Mouse (Mus musculus) cerebellum, adult 8-10 months (tissue): ENCODE results near the gene 4933424G06Rik.
A peak's percentile ranks its signal among the peaks of the same experiment; 100 is the strongest.
"Not testable (repeated sequence)": the region's sequence is repeated elsewhere in the genome, so short reads cannot be mapped to it uniquely, and the experiment has no call there.

ENCODE experiments used
- DNase-seq: peaks from one replicate; pipeline ENCODE4 v3.0.0; 2022

Gene 4933424G06Rik

GRCm38 (mm10) chr1:36709854-36710280 lies at the start of gene 4933424G06Rik:
Gene 4933424G06Rik, plus strand, starts transcription at chr1:36710149.
- DNase-seq, result peak; percentile 98

DNA sequence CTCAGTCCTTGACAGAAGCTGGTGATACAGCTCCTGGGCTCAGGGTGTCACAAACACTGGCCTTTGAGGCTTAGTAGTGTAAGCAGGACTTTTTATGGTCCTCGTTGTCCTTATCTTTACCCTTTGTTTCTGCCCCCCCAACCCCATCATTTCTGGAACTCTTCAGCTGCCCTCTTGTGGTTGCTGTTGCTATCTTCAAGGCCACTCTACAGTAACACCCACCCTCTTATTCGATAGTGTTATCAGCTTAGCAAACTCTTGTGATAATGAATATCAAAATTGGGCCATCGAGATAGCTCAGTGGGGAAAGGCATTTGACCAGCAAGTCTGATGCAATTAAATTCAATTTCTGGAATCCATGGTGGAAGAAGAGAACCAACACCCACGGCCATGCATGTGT lies 45.5 kb upstream of the 4933424G06Rik start:
- DNase-seq, result peak; percentile 53

DNA sequence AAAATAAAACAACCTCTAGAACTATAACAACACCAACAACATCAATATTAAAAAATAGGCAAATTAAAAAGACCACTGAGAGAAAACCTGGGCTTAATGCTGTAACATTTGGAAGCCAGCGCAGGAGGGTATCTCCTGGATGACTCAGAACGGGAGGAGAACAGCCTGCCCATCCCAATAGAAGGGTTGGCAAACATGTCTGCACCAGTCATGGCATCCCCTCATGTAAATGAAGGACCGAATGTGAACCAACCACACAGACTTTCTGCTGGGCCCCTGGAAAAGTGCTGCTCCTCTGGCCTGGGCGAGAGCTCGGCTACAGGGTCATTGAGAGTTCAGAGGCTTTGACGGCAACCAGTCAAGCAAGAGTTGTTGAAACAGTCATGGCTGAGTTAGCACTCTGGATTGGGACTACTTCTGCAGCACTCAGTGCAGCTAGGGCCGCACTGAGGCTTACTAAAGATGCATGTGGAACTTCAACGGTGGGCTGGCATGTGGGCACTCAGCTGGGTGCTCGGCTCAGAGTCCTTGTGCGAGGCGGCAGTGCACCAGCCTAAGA lies 44.7 kb upstream of the 4933424G06Rik start:
- no peak for DNase-seq

GRCm38 (mm10) chr1:36665934-36666333 lies 44.0 kb upstream of the 4933424G06Rik start:
- DNase-seq, result no peak

- DNase-seq, result not testable (repeated sequence)
Measured at GRCm38 (mm10) chr1:36668007-36668406, 41.9 kb upstream of the 4933424G06Rik start.

DNA sequence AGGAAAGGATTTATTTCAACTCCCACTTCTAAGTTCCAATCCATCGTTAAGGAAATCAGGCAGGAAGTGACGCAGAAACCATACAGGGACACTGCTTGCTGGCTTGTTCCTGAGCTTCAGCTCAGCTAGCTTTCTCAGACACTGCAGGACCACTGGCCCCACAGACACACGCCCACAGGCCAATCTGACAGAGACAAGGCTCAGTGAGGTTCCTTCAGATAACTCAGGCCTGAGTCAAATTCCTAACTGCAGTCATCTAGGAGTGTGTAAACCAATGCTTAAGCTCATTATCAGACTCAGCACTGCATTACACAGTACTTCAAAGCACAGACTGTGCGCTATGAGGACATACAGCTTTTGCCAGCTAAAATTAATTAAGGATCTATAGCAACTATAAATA lies 39.7 kb upstream of the 4933424G06Rik start:
- no peak for DNase-seq

DNA sequence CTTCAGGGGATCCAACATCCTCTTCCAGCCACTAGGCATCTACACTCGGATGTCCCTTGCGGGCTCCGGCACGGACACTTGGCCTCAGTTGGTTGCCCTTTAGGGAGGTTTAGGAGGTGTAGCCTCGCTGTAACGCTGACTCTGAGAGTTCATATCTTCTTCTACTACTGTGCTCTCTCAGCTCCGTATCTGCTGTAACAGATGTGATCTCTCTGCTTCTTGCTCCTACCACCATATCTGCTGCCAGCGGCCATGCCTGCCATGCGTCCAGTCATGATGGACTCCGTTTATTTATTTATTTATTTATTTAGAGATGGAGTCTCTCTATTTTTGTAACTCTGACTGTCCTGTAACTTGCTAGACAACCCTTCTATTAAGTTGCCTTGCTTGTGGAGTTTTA lies 38.7 kb upstream of the 4933424G06Rik start:
- no peak for DNase-seq

DNA sequence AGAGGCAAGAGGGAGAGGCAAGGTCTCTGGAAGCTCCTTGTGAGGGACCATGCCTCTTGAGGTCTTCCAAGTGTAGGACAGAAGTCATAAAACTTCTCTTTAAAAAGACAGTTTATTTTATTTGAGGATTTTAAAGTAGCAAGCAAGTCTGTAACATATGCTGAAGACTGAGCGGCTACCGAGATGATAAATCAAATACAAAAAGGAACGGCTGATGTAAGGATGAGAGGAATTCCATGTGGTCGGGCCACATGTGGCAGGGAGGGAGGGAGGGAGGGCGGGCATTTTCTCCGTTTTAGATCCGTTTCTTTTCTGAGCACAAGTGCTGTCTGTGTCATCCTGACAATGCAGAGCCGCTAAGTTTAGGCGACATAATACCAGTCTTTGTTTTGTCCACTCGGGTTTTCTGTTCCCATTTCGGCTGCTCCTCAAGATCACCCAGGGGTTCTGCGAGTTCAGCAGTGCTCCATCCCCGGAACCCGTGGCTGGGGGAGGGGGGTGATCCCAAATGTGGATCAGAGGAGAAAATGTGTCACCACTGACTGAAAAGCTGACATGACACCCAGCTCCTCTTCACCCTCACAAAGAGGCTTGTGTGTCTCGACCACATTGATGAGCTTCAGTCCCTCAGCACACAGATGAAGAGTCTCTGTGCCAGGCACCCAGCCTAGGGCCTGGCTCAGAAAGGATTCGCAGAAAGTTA lies 37.1 kb upstream of the 4933424G06Rik start:
- DNase-seq, result no peak

DNA sequence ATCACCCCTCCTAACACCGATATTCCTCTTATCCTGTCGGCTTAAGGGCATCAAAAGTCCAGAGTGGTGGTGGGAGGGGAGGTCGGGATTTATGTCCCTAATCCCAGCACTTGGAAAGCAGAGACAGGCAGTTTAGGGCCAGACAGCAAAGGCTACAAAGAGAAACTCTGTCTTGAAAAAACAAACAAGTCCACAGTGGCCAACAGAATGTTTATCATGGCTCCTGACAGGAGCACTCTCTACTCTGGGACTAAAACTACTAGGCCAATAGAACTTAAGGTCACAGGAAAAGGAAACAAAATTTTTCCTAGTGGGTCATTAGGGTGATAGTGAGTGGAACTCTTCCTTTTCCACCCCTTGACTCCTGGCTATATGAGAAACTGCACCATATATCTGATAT lies 35.0 kb upstream of the 4933424G06Rik start:
- DNase-seq, result no peak

DNA sequence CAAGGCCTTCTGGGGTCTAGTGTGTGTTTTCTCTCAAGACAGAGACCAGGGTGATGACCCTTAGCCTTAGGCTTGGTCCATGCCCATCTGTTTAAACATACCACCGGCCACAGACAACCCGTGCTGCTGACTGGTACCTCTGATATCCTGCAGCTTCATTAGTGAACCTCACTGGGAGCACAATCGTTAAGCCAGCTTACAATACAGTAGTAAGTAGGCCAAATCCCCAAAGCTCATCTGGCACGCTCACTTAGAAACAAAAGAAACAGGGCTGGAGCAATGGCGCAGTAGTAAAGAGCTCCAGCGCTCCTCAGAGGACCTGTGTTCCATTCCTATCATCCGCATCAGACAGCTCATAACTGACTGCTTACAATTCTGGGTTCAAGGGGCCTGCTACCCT lies 29.1 kb upstream of the 4933424G06Rik start:
- DNase-seq, result no peak

DNA sequence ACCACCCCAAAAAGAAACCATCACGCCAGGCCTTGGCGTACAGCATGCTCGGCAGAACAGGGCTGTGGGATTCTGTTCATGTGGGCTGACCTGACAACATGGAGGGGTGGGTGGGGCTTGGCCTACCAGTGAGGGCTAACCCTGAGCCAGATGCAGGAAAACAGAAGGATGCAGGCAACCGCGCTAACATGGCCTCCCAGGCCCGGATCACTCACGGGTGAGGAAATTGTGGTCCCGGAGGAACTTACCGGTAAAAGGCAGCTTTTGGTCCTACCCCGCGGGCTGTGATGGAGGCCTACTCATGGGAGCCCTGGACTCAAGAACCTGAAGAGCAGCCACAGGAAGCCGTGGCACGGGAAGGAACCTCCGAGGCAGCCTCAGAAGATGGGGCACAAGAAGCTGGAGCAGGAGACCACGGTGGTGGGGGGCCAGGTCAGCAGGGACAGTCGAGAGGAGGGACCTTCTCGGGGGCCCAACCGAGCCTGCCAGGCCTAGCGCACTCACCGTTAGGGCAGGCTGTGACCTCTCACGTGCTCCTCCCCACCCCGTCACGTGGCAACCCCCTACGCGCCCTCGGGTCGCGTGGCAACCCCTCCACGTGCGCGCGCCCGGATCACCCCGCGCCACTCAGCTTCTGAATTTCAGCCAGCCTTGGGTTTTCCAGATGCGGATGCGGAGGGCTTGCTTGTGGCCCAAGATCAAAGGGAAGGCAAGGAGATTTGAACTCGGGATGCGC lies 27.2 kb upstream of the 4933424G06Rik start, which contains the start of gene Fam178b:
Gene Fam178b (minus strand): TSS at position 564 of the 736 bp plus-strand sequence.
- no peak for DNase-seq

GRCm38 (mm10) chr1:36683810-36684467 lies 26.0 kb upstream of the 4933424G06Rik start:
- peak; percentile 71 for DNase-seq

DNA sequence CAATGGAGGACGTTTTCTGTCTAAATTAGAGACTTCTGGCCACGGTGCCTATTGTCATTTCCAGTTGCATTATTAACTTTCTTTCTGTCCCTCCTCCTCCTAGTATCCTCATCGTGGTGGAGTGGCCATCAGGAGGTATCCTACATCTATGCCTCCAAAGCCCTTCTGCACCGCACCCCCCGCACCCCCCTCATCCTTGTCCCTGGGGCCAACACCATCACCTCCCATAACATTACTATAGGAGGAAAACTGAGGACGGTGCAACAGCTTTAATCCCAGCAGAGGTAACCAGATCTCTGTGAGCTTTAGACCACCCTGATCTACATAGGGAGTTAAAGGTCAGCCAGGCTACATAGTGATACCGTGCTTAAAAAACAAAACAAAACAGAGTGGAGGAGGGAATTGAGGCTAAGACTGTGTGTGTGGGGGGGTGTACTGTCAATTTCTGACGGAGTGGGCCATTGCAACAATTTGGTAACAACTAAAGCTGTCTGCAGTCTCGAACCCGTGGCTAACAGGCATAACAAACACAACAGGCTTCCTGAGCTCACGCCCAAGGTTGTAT lies 19.2 kb upstream of the 4933424G06Rik start:
- no peak for DNase-seq

DNA sequence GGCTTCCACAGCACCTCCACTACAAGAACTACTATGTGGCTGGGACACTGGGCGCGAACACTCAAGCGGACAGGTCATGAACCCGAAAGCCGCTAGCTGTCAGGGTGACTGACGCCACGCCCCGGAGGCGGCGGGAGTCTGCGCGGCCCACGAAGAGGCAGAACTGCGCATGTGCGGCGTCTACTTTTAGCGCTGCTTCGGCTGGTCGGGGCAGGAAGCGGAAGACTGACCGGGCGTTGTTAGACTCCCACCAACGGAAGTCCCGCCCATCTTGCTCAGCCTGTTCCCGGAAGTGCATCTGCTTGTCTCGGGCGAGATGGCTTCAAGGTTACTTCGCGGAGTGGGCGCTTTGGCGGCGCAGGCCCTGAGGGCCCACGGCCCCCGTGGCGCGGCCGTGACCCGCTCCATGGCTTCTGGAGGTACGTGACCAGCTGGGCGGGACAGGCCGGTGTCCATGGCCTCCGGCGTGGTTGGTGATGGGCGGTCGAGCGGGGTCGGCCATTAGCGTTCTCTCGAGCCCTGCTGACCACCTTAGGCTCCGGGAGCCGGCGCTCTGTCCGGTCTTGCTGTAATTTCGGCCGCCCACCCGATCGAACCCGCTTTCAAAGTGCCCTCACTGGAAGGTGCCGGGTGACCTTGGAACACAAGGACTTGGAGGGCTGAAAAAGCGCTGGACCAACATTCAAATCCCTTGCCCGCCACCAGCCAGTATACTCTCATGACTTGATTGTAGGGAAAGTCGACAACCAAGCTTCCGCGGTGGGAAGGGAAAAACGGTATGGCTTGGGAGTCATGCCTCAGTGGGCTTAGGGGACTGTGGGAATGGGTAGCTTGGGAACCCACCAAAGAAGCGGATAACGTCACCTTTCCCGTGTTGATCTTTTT lies 18.4 kb upstream of the 4933424G06Rik start, which contains the start of gene Cox5b:
Gene Cox5b (plus strand): TSS at position 179 of the 885 bp plus-strand sequence.
- peak; percentile 96 for DNase-seq

GRCm38 (mm10) chr1:36694871-36695270 lies 15.1 kb upstream of the 4933424G06Rik start:
- no peak for DNase-seq

- DNase-seq, result no peak
Measured at GRCm38 (mm10) chr1:36696411-36696810, 13.5 kb upstream of the 4933424G06Rik start.

DNA sequence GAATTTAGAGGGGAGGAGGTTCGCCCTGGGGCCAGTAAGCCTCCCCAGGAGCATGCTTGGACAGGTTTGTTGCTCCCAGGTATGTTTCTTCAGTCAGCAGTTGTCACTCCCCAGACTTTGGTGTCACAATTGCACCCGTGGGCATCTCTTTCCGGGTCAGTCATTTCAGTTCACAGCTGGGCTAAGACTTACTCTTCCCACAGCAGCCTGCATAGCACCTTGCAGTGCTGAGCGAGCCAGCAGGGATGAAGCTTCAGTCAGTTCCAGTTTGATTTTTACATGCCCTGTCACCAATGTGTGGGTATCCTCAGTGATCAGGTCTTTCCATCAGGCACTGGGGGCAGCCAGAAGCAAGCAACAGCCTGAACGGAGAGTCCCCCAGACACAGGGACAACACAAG lies 12.9 kb upstream of the 4933424G06Rik start:
- DNase-seq, result no peak

DNA sequence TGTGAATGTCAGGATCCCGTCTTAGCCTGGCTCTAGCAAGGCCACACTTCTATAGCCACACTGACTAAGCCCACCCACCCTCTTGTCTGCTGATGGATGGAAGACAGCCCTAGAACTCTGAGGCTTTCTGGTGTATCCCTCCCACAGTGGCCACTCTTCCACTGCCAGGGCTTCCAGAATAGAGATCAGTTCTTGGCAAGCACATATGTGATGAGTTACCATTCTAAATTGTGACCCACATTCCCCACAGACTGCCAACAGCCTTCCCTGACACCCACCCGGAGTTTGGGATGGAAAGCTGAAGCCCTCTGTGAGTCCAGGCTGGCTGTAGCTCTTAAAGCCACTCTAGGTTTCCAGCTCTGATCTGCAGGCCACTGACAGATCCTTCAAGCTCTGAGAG lies 2.8 kb upstream of the 4933424G06Rik start:
- DNase-seq, result no peak

DNA sequence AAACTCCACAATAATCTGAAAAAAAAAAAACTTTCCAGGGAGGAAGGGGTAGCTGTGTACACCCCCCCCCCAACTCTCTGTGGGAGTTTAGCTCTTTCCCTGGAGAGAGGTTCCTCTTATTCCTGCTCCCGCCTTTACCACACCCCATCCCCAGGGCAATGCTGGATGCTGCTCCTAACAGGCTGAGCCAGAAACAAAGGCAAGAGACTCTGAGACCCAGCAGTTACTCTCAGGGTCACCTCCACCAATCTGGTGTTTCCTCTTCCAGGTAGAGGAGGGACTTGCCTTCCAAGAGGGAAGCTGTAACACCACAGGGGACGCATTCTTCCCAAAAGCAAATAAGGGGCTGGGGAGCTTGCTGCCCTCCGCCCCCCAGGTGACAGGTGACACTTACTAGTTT lies 2.2 kb upstream of the 4933424G06Rik start:
- DNase-seq, result no peak

DNA sequence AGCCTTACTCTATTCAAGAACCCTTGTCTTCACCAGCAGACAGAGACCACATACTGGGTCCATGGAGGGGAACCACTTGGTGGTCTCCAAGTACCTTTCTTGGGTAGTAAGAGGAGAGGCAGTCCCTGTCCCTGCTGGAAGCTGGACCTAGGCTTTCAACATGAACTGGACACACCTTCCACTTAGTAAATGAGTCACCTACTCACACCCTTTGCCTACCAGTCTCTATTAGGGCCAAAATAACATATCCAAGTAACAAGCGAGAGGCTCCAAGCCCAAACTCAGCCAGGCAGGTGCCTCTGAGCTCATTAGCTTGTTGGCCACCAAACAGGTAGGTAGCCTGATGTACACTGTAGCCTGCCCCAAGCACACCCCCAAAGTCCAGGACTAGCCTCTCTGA lies 1.3 kb upstream of the 4933424G06Rik start:
- no peak for DNase-seq

DNA sequence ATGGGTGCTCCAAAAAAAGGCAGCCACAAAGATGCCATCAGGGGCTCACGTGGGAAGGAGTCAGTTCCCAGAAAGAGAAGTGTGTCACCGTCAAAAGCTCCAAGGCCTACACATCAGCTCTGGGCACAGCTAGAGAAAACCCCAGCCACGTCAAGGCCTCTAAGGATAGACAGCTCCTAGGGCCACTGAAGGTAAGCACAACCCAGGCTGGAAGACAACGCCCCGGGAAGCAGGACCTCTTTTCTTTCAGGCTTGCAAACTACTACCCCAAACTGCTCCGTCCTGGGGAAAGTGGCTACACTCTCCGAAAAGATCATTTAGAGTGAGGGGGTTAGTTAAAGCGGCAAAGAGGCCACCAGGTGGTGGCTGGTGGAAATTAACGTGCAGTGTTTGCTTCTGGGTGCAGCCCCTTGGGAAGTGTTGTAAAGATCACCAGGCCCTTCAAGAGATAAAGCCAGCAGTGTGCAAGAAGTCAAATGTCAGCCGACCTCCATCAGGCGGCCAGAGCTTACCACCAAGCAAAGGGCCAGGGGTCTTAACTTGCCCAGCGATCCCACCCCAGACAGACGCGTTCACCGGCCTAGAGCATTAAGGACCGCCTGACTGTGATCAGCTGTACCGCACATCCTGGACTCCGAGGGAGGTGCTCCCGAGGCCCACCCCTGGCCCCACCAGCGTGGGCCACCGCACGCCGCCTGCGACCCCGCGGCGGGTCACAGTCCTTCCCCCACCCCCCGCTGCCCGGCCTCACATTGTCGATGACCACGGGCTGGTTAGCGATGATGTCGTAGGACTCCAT lies 695 bp upstream of the 4933424G06Rik start:
- DNase-seq, result no peak
